Comparison of ENCODE assay signal across 8 mouse cellular contexts in the genomic region with DNA sequence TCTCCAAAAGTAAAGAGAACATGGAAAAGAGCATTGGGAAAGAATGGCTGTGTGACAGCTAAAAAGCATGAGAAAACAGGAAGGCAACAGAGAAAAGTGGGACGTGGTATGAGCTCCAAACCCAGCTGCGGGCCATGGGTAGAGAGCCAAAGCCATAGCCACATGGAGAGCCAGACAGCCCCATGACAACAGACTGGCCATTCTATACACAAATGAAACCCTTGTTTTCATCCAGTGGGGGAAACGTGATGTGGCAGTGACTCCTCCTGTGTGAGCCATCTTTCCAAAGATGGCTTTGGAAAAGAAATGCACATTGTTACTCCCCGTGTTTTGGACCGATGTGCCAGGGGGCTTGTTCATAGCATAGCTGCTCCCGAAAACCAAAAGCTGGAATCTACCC. TPM values are rescaled to one million over a fixed set of nuclear protein-coding genes. Genes with fewer than 3 reads are reported as not detected.
A peak's percentile ranks its signal among the peaks of the same experiment; 100 is the strongest.
DNase-seq lines count a peak whose midpoint lies in the region; ATAC-seq and TF ChIP-seq lines count a peak whose summit lies in the region.

No protein-coding gene starts in this region.

- H3K27ac ChIP-seq in spleen, adult 2 months (ENCODE audit: insufficient read depth, low read length), result peak overlapping the region; percentile 89
- no peak overlapping the region for H3K27ac ChIP-seq in intestine, embryonic 16.5 days (ENCODE audit: low read length)
- H3K27ac ChIP-seq in neural tube, embryonic 12.5 days, result peak overlapping the region; percentile 37; the same call in 1 of the 2 replicates

- peak overlapping the region; percentile 93 for H3K9ac ChIP-seq in intestine, embryonic 16.5 days (ENCODE audit: low read depth, low read length)
- H3K9ac ChIP-seq in neural tube, embryonic 12.5 days, result peak overlapping the region; percentile 92; the same call in 1 of the 2 replicates

- peak; percentile 73 for ATAC-seq in frontal cortex, adult (ENCODE audit: low TSS enrichment)
- peak; percentile 16; the same call in 1 of the 2 replicates for ATAC-seq in intestine, embryonic 16.5 days
- ATAC-seq in neural tube, embryonic 12.5 days (ENCODE audit: low FRiP score, low read depth), result peak; percentile 59

- no peak for TF ChIP-seq POLR2A in spleen, adult 2 months (IDR thresholded peaks at IDR 0.05; ENCODE audit: low read depth, low read length)

- H3K9me3 ChIP-seq in intestine, embryonic 16.5 days (ENCODE audit: control insufficient read depth, low read length), result no peaks in the 10 kb centered on the region
- no peaks in the 10 kb centered on the region for H3K9me3 ChIP-seq in neural tube, embryonic 12.5 days

- DNase-seq in frontal cortex, postnatal 25 days (ENCODE audit: low spot score in 2 of 2), result no peak
- no peak for DNase-seq in spleen, adult 2 months (ENCODE audit: low read depth in 1 of 2, low spot score in 2 of 2)
- no peak for DNase-seq in spleen, postnatal 14 days (ENCODE audit: low spot score in 2 of 2)
- DNase-seq in frontal cortex, postnatal 36 days (ENCODE audit: low spot score in 2 of 2), result no peak
- DNase-seq in right cerebral cortex, postnatal 10 days (ENCODE audit: low spot score in 2 of 2), result no peak

- 44% methylated on average over 6 of the region's 6 CpGs for WGBS in spleen, adult 2 months
- WGBS in intestine, embryonic 16.5 days, result 44% methylated on average over 6 of the region's 6 CpGs
- 48% methylated on average over 6 of the region's 6 CpGs for WGBS in neural tube, embryonic 12.5 days

- H3K27me3 ChIP-seq in spleen, adult 2 months (ENCODE audit: control insufficient read depth, insufficient read depth, low read length), result no peaks in the 10 kb centered on the region
- 0 out of 2 replicates have a peak, but pooled peaks cover 2% of the 10 kb centered on the region for H3K27me3 ChIP-seq in intestine, embryonic 16.5 days (replicated peaks; ENCODE audit: control insufficient read depth, insufficient read depth, low read length)
- 0 out of 2 replicates have a peak, but pooled peaks cover 10% of the 10 kb centered on the region for H3K27me3 ChIP-seq in neural tube, embryonic 12.5 days (replicated peaks)

- no peaks in the 10 kb centered on the region; the same call in 1 of the 2 replicates for H3K4me1 ChIP-seq in spleen, adult 2 months (ENCODE audit: control insufficient read depth, insufficient read depth, insufficient read length)
- H3K4me1 ChIP-seq in intestine, embryonic 16.5 days (ENCODE audit: control insufficient read depth, insufficient read depth, low read length), result peaks cover 10% of the 10 kb centered on the region
- peaks cover 13% of the 10 kb centered on the region for H3K4me1 ChIP-seq in neural tube, embryonic 12.5 days

- H3K36me3 ChIP-seq in spleen, adult 2 months (ENCODE audit: control insufficient read depth, insufficient read depth, low read length), result peaks cover under 1% of the 10 kb centered on the region; the same call in 1 of the 2 replicates
- no peaks in the 10 kb centered on the region for H3K36me3 ChIP-seq in intestine, embryonic 16.5 days (ENCODE audit: control insufficient read depth, insufficient read depth, low read length)
- H3K36me3 ChIP-seq in neural tube, embryonic 12.5 days, result no peaks in the 10 kb centered on the region

- H3K4me2 ChIP-seq in intestine, embryonic 16.5 days (ENCODE audit: low read depth, low read length), result peak overlapping the region; percentile 71
- peak overlapping the region; percentile 62 for H3K4me2 ChIP-seq in neural tube, embryonic 12.5 days (replicated peaks)

- peak overlapping the region; percentile 87 for H3K4me3 ChIP-seq in spleen, adult 2 months (ENCODE audit: extremely low read depth, insufficient read depth, insufficient read length)
- peak overlapping the region; percentile 84 for H3K4me3 ChIP-seq in intestine, embryonic 16.5 days (ENCODE audit: low read length)
- H3K4me3 ChIP-seq in neural tube, embryonic 12.5 days, result peak overlapping the region; percentile 89

- TF ChIP-seq CTCF in spleen, adult 2 months (IDR thresholded peaks at IDR 0.05; ENCODE audit: extremely low read depth, insufficient read depth, insufficient read length, insufficient replicate concordance), result no peak

RNA-seq across cellular contexts. Expression of gene Xpa, which starts 0.4 kb away (rescaled TPM):
- polyA plus RNA-seq in spleen, adult 2 months (2012; rRNA removed), result 10.5 and 27.5 TPM in 2 replicates
- polyA plus RNA-seq in intestine, embryonic 16.5 days (2015; fragmentation: Nextera tagmentation; extraction: Ambion mirVana), result 16.3 and 17.0 TPM in 2 replicates
- polyA plus RNA-seq in neural tube, embryonic 12.5 days (2016; fragmentation: Nextera tagmentation; extraction: Ambion mirVana), result 28.9 TPM in 2 replicates

RNA-seq across cellular contexts. Expression of gene Tstd2, which starts 58.0 kb away (rescaled TPM):
- polyA plus RNA-seq in spleen, adult 2 months (2012; rRNA removed), result 8.9 and 12.1 TPM in 2 replicates
- 21.5 and 25.3 TPM in 2 replicates for polyA plus RNA-seq in intestine, embryonic 16.5 days (2015; fragmentation: Nextera tagmentation; extraction: Ambion mirVana)
- polyA plus RNA-seq in neural tube, embryonic 12.5 days (2016; fragmentation: Nextera tagmentation; extraction: Ambion mirVana), result 51.0 and 60.9 TPM in 2 replicates

RNA-seq across cellular contexts. Expression of gene Ncbp1, which starts 58.1 kb away (rescaled TPM):
- 16.2 and 17.0 TPM in 2 replicates for polyA plus RNA-seq in spleen, adult 2 months (2012; rRNA removed)
- 57.4 and 63.0 TPM in 2 replicates for polyA plus RNA-seq in intestine, embryonic 16.5 days (2015; fragmentation: Nextera tagmentation; extraction: Ambion mirVana)
- 107 TPM in 2 replicates for polyA plus RNA-seq in neural tube, embryonic 12.5 days (2016; fragmentation: Nextera tagmentation; extraction: Ambion mirVana)

Comparison
In these comparisons a context has a peak if more than half of its experiments do, and no peak if none do; other contexts are left out.
1. ATAC-seq: peak in every context shown above with its lines; median percentile 73 in frontal cortex, adult; 59 in neural tube, embryonic 12.5 days; 16 in intestine, embryonic 16.5 days.